Mouse (Mus musculus): ENCODE data around the gene Iars2. TPM values are rescaled to one million over a fixed set of nuclear protein-coding genes. Genes with fewer than 3 reads are reported as not detected.

The Iars2 gene
- polyA plus RNA-seq, 1 experiment from 2014 or later, result 19.7 TPM

GRCm38 (mm10) chr1:185255336-185255735 lies 73.9 kb downstream of the Iars2 start:
- no peak overlapping the region for H3K27ac ChIP-seq (ENCODE audit: low read depth, low read length)
- no peaks in the 10 kb centered on the region for H3K4me1 ChIP-seq (ENCODE audit: control insufficient read depth, insufficient read depth, low read length)
- H3K4me2 ChIP-seq (ENCODE audit: low read depth, low read length), result no peak overlapping the region
- no peaks in the 10 kb centered on the region for H3K27me3 ChIP-seq (ENCODE audit: control insufficient read depth, insufficient read depth, low read length)
- no peak for ATAC-seq (ENCODE audit: low read depth)
- H3K9me3 ChIP-seq (ENCODE audit: control insufficient read depth, low read length), result no peaks in the 10 kb centered on the region
- H3K4me3 ChIP-seq (ENCODE audit: low read depth, low read length), result no peak overlapping the region
- no peak overlapping the region for H3K9ac ChIP-seq (replicated peaks; ENCODE audit: low read depth, low read length)
- H3K36me3 ChIP-seq (ENCODE audit: control insufficient read depth, insufficient read depth, low read length), result peaks cover 41% of the 10 kb centered on the region
- WGBS, result 94% methylated on average over 12 of the region's 12 CpGs

- WGBS, result 48% methylated on average over 12 of the region's 12 CpGs
Observed at GRCm38 (mm10) chr1:185253140-185253892, 75.9 kb downstream of the Iars2 start.

GRCm38 (mm10) chr1:185252351-185252750 lies 76.8 kb downstream of the Iars2 start:
- Histone ChIP-seq H3K9me3 (ENCODE audit: control insufficient read depth, low read length) (no peaks in the 10 kb centered on the region), H3K27ac (ENCODE audit: low read depth, low read length) (no peak overlapping the region), H3K36me3 (ENCODE audit: control insufficient read depth, insufficient read depth, low read length) (peaks cover 44% of the 10 kb centered on the region), H3K9ac (replicated peaks; ENCODE audit: low read depth, low read length) (no peak overlapping the region), H3K4me2 (ENCODE audit: low read depth, low read length) (no peak overlapping the region), H3K4me3 (ENCODE audit: low read depth, low read length) (no peak overlapping the region), H3K4me1 (ENCODE audit: control insufficient read depth, insufficient read depth, low read length) (no peaks in the 10 kb centered on the region), H3K27me3 (ENCODE audit: control insufficient read depth, insufficient read depth, low read length) (no peaks in the 10 kb centered on the region)
- WGBS, result 86% methylated on average over 3 of the region's 3 CpGs
- ATAC-seq (ENCODE audit: low read depth), result no peak

More at GRCm38 (mm10) chr1:185253140-185253892, 75.9 kb downstream of the Iars2 start:
- H3K9ac ChIP-seq (replicated peaks; ENCODE audit: low read depth, low read length), result no peak overlapping the region
- no peak overlapping the region for H3K4me2 ChIP-seq (ENCODE audit: low read depth, low read length)
- peak; percentile 85; the same call in 1 of the 2 replicates for ATAC-seq (ENCODE audit: low read depth)
- no peaks in the 10 kb centered on the region for H3K4me1 ChIP-seq (ENCODE audit: control insufficient read depth, insufficient read depth, low read length)
- peak overlapping the region; percentile 72 for H3K27ac ChIP-seq (ENCODE audit: low read depth, low read length)
- no peaks in the 10 kb centered on the region for H3K9me3 ChIP-seq (ENCODE audit: control insufficient read depth, low read length)
- H3K36me3 ChIP-seq (ENCODE audit: control insufficient read depth, insufficient read depth, low read length), result peaks cover 38% of the 10 kb centered on the region
- H3K4me3 ChIP-seq (ENCODE audit: low read depth, low read length), result no peak overlapping the region
- H3K27me3 ChIP-seq (ENCODE audit: control insufficient read depth, insufficient read depth, low read length), result no peaks in the 10 kb centered on the region

GRCm38 (mm10) chr1:185248728-185249127 lies 80.5 kb downstream of the Iars2 start:
- H3K9me3 ChIP-seq (ENCODE audit: control insufficient read depth, low read length), result no peaks in the 10 kb centered on the region
- H3K27me3 ChIP-seq (ENCODE audit: control insufficient read depth, insufficient read depth, low read length), result no peaks in the 10 kb centered on the region
- no peaks in the 10 kb centered on the region for H3K4me1 ChIP-seq (ENCODE audit: control insufficient read depth, insufficient read depth, low read length)
- no peak for ATAC-seq (ENCODE audit: low read depth)
- WGBS, result 90% methylated on average over 8 of the region's 8 CpGs
- H3K4me2 ChIP-seq (ENCODE audit: low read depth, low read length), result no peak overlapping the region
- no peak overlapping the region for H3K27ac ChIP-seq (ENCODE audit: low read depth, low read length)
- H3K36me3 ChIP-seq (ENCODE audit: control insufficient read depth, insufficient read depth, low read length), result peaks cover 39% of the 10 kb centered on the region; the same call in 1 of the 2 replicates
- H3K9ac ChIP-seq (replicated peaks; ENCODE audit: low read depth, low read length), result no peak overlapping the region
- no peak overlapping the region for H3K4me3 ChIP-seq (ENCODE audit: low read depth, low read length)

GRCm38 (mm10) chr1:185247429-185248085 lies 81.6 kb downstream of the Iars2 start:
- H3K9ac ChIP-seq (replicated peaks; ENCODE audit: low read depth, low read length), result no peak overlapping the region
- no peak overlapping the region for H3K4me3 ChIP-seq (ENCODE audit: low read depth, low read length)
- H3K4me2 ChIP-seq (ENCODE audit: low read depth, low read length), result no peak overlapping the region
- no peak for ATAC-seq (ENCODE audit: low read depth)
- H3K36me3 ChIP-seq (ENCODE audit: control insufficient read depth, insufficient read depth, low read length), result peaks cover 43% of the 10 kb centered on the region
- H3K27ac ChIP-seq (ENCODE audit: low read depth, low read length), result no peak overlapping the region
- no peaks in the 10 kb centered on the region for H3K27me3 ChIP-seq (ENCODE audit: control insufficient read depth, insufficient read depth, low read length)
- WGBS, result 92% methylated on average over 20 of the region's 20 CpGs
- H3K4me1 ChIP-seq (ENCODE audit: control insufficient read depth, insufficient read depth, low read length), result no peaks in the 10 kb centered on the region
- H3K9me3 ChIP-seq (ENCODE audit: control insufficient read depth, low read length), result no peaks in the 10 kb centered on the region

- Histone ChIP-seq H3K9ac (replicated peaks; ENCODE audit: low read depth, low read length) (no peak overlapping the region), H3K4me1 (ENCODE audit: control insufficient read depth, insufficient read depth, low read length) (no peaks in the 10 kb centered on the region), H3K36me3 (ENCODE audit: control insufficient read depth, insufficient read depth, low read length) (peaks cover 39% of the 10 kb centered on the region), H3K27me3 (ENCODE audit: control insufficient read depth, insufficient read depth, low read length) (no peaks in the 10 kb centered on the region), H3K4me3 (ENCODE audit: low read depth, low read length) (no peak overlapping the region), H3K9me3 (ENCODE audit: control insufficient read depth, low read length) (no peaks in the 10 kb centered on the region), H3K4me2 (ENCODE audit: low read depth, low read length) (no peak overlapping the region), H3K27ac (ENCODE audit: low read depth, low read length) (no peak overlapping the region)
- ATAC-seq (ENCODE audit: low read depth), result no peak
- WGBS, result 81% methylated on average over 7 of the region's 7 CpGs
Observed at GRCm38 (mm10) chr1:185245456-185245855, 83.7 kb downstream of the Iars2 start.

GRCm38 (mm10) chr1:185243013-185243412 lies 86.2 kb downstream of the Iars2 start:
- Histone ChIP-seq H3K27me3 (ENCODE audit: control insufficient read depth, insufficient read depth, low read length) (no peaks in the 10 kb centered on the region), H3K4me1 (ENCODE audit: control insufficient read depth, insufficient read depth, low read length) (no peaks in the 10 kb centered on the region), H3K4me3 (ENCODE audit: low read depth, low read length) (no peak overlapping the region), H3K27ac (ENCODE audit: low read depth, low read length) (no peak overlapping the region), H3K4me2 (ENCODE audit: low read depth, low read length) (no peak overlapping the region), H3K9me3 (ENCODE audit: control insufficient read depth, low read length) (no peaks in the 10 kb centered on the region), H3K36me3 (ENCODE audit: control insufficient read depth, insufficient read depth, low read length) (peaks cover 43% of the 10 kb centered on the region), H3K9ac (replicated peaks; ENCODE audit: low read depth, low read length) (no peak overlapping the region)
- 82% methylated on average over 8 of the region's 8 CpGs for WGBS
- ATAC-seq (ENCODE audit: low read depth), result no peak

GRCm38 (mm10) chr1:185236530-185236929 lies 92.7 kb downstream of the Iars2 start:
- no peak for ATAC-seq (ENCODE audit: low read depth)
- Histone ChIP-seq H3K9me3 (ENCODE audit: control insufficient read depth, low read length) (no peaks in the 10 kb centered on the region), H3K36me3 (ENCODE audit: control insufficient read depth, insufficient read depth, low read length) (peaks cover 42% of the 10 kb centered on the region), H3K27ac (ENCODE audit: low read depth, low read length) (no peak overlapping the region), H3K4me2 (ENCODE audit: low read depth, low read length) (no peak overlapping the region), H3K4me3 (ENCODE audit: low read depth, low read length) (no peak overlapping the region), H3K4me1 (ENCODE audit: control insufficient read depth, insufficient read depth, low read length) (no peaks in the 10 kb centered on the region), H3K27me3 (ENCODE audit: control insufficient read depth, insufficient read depth, low read length) (no peaks in the 10 kb centered on the region), H3K9ac (replicated peaks; ENCODE audit: low read depth, low read length) (no peak overlapping the region)
- 93% methylated on average over 4 of the region's 4 CpGs for WGBS

GRCm38 (mm10) chr1:185235837-185236236 lies 93.4 kb downstream of the Iars2 start:
- WGBS, result 97% methylated on average over 5 of the region's 5 CpGs
- ATAC-seq (ENCODE audit: low read depth), result no peak
- no peak overlapping the region for H3K27ac ChIP-seq (ENCODE audit: low read depth, low read length)

More at GRCm38 (mm10) chr1:185235837-185236236, 93.4 kb downstream of the Iars2 start:
- no peak overlapping the region for H3K4me2 ChIP-seq (ENCODE audit: low read depth, low read length)
- H3K9me3 ChIP-seq (ENCODE audit: control insufficient read depth, low read length), result no peaks in the 10 kb centered on the region
- peaks cover 35% of the 10 kb centered on the region for H3K36me3 ChIP-seq (ENCODE audit: control insufficient read depth, insufficient read depth, low read length)
- no peak overlapping the region for H3K4me3 ChIP-seq (ENCODE audit: low read depth, low read length)
- no peaks in the 10 kb centered on the region for H3K27me3 ChIP-seq (ENCODE audit: control insufficient read depth, insufficient read depth, low read length)
- no peak overlapping the region for H3K9ac ChIP-seq (replicated peaks; ENCODE audit: low read depth, low read length)
- no peaks in the 10 kb centered on the region for H3K4me1 ChIP-seq (ENCODE audit: control insufficient read depth, insufficient read depth, low read length)
